Mouse (Mus musculus): Measurements from ENCODE around the gene Wwox.

GRCm38 (mm10) chr8:114881891-114882401 is 442.5 kb downstream of the Wwox start:
- TF ChIP-seq CTCF (IDR thresholded peaks at IDR 0.05): peak; percentile 45; the same call in 1 of the 2 replicates
- TF ChIP-seq EP300 (IDR thresholded peaks at IDR 0.05): peak; percentile 49

Measured in lung, postnatal 0 days (tissue).